Mouse (Mus musculus): Measurements from ENCODE around the gene Rnf150. TPM values are rescaled to one million over a fixed set of nuclear protein-coding genes. Genes with fewer than 3 reads are reported as not detected.

The Rnf150 gene
- polyA plus RNA-seq, 1 experiment, result 1.5 TPM

DNA sequence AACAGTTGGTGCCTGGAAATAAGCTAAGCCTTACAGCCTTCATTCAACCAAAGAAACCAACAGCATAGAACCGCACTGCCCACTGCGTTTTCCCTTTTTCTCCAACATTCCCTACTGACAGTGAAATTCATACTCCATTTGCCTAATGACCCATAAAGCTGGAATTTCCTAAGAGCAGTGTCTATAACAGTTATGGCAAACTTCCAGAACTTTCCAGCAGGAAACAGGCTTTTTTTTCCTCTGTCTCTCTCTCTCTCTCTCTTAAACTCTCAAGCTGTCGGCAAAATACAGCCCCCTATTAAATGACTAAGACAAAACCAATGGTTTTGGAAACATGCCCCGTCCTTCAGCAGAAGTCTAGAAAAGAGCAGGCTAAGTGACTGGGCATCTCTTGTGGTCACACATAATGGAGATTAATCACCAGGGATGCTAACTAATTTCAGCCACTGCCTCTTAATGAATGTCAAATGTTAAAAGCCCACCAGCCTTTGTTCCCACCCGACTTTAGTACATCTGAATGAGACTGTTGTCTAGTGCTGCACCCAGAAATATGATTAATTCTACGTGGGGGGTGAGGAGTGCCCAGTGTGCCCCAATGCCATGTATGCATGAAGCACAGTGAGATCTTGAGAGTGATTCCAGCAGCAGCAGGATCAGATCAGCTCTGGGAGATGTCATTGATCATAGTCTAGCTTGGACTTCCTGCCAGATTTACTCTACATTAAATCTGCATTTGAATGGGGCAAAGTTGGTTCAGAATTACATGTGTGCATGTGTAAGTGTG lies 80.3 kb downstream of the Rnf150 start:
- no peaks in the 10 kb centered on the region for H3K36me3 ChIP-seq (ENCODE audit: control insufficient read depth, insufficient read depth, low read length)
- WGBS, result 88% methylated on average over 6 of the region's 6 CpGs
- no peak for DNase-seq

DNA sequence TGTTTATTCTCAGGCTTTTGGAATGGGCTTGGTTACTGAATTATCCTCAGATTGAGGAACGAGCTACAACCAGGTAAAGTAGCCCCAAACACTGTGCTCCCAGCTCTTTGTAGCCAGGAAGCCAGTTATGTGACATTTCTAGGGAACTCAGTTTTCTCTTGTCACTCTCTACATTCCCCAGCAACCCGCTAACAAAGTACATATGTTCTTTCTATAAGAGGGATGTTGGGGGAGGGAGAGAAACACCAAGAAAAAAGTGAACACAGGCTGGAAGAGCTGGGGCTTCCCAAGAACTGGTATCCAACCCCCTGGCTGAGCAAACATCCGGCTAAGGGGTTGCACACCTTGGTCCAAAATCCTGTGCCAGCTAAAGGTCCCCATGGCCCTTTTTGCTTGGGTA lies 82.7 kb downstream of the Rnf150 start:
- WGBS, result 94% methylated on average over 3 of the region's 3 CpGs
- Histone ChIP-seq H3K4me3 (ENCODE audit: control insufficient read depth, insufficient read depth, low read length) (no peak overlapping the region), H3K36me3 (ENCODE audit: control insufficient read depth, insufficient read depth, low read length) (no peaks in the 10 kb centered on the region), H3K4me1 (replicated peaks; ENCODE audit: control insufficient read depth, insufficient read depth, low read length) (no peaks in the 10 kb centered on the region), H3K27me3 (ENCODE audit: control insufficient read depth, insufficient read depth, low read length) (no peaks in the 10 kb centered on the region), H3K27ac (ENCODE audit: control insufficient read depth, insufficient read depth, low read length) (no peak overlapping the region)
- TF ChIP-seq POLR2A (IDR thresholded peaks at IDR 0.05; ENCODE audit: control insufficient read depth, extremely low read depth, insufficient read depth, low read length, poor library complexity), result no peak
- no peak for TF ChIP-seq CTCF (IDR thresholded peaks at IDR 0.05; ENCODE audit: borderline replicate concordance, control insufficient read depth, extremely low read depth, insufficient read depth, low read length, poor library complexity)
- DNase-seq, result no peak

More for the DNA sequence above, 80.3 kb downstream of the Rnf150 start:
- H3K27me3 ChIP-seq (ENCODE audit: control insufficient read depth, insufficient read depth, low read length), result no peaks in the 10 kb centered on the region
- no peak for TF ChIP-seq CTCF (IDR thresholded peaks at IDR 0.05; ENCODE audit: borderline replicate concordance, control insufficient read depth, extremely low read depth, insufficient read depth, low read length, poor library complexity)
- TF ChIP-seq POLR2A (IDR thresholded peaks at IDR 0.05; ENCODE audit: control insufficient read depth, extremely low read depth, insufficient read depth, low read length, poor library complexity), result no peak
- H3K4me3 ChIP-seq (ENCODE audit: control insufficient read depth, insufficient read depth, low read length), result no peak overlapping the region
- H3K27ac ChIP-seq (ENCODE audit: control insufficient read depth, insufficient read depth, low read length), result no peak overlapping the region
- no peaks in the 10 kb centered on the region for H3K4me1 ChIP-seq (replicated peaks; ENCODE audit: control insufficient read depth, insufficient read depth, low read length)

DNA sequence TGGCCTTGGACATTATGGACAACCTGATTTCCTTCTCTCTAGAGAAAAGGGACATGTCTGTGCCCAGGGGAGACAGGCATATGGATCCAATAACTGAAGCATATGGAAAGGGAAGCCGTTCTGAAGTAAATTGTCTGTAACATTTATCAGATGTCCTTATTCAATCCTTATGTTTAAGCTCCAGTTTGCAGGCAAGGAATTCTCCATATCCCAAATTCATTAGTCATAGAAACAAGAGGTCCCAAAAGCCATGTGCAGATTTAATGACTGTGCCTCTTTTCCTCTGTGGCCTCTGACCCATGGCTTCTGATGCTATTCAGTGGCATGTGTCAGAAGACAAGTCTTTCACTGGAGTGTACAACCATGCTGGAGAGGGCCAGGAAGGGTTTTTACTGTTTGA lies 83.5 kb downstream of the Rnf150 start:
- H3K27ac ChIP-seq (ENCODE audit: control insufficient read depth, insufficient read depth, low read length), result no peak overlapping the region
- no peak for TF ChIP-seq POLR2A (IDR thresholded peaks at IDR 0.05; ENCODE audit: control insufficient read depth, extremely low read depth, insufficient read depth, low read length, poor library complexity)
- H3K4me3 ChIP-seq (ENCODE audit: control insufficient read depth, insufficient read depth, low read length), result no peak overlapping the region
- no peaks in the 10 kb centered on the region for H3K27me3 ChIP-seq (ENCODE audit: control insufficient read depth, insufficient read depth, low read length)
- DNase-seq, result no peak
- WGBS, result 96% methylated on average over 1 of the region's 1 CpGs
- no peaks in the 10 kb centered on the region for H3K36me3 ChIP-seq (ENCODE audit: control insufficient read depth, insufficient read depth, low read length)
- no peaks in the 10 kb centered on the region for H3K4me1 ChIP-seq (replicated peaks; ENCODE audit: control insufficient read depth, insufficient read depth, low read length)

DNA sequence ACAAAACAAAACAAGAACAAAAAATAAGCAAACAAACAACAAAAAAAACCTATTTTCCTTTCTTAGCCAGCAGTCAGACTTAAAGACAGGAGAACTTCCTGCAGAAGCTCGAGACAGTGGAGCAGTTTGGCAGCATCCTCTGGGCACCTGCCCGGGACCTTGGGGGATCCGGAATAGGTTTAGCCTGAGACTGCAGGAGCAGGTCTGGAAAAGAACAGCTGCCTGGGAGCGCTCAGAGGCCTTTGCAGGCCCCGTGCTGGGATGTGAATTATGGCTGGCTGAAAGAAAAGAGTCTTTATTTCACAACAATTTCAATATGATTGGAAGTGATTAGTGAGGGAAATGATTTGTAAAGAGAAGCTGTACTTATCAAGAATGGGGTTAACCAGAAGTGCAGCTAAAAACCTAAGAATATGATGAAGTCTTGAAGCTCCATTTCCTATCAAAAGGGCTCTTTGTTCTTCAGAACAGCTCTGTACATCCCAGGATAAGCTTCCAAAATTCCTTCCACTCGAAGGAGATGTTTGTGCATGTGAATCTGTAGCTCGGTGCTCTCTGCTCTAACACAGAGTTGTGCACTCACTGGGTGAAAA lies 92.1 kb downstream of the Rnf150 start:
- no peak for DNase-seq
- WGBS, result 94% methylated on average over 7 of the region's 7 CpGs
- H3K27me3 ChIP-seq (ENCODE audit: control insufficient read depth, insufficient read depth, low read length), result no peaks in the 10 kb centered on the region
- no peak overlapping the region for H3K4me3 ChIP-seq (ENCODE audit: control insufficient read depth, insufficient read depth, low read length)
- no peaks in the 10 kb centered on the region for H3K4me1 ChIP-seq (replicated peaks; ENCODE audit: control insufficient read depth, insufficient read depth, low read length)
- TF ChIP-seq POLR2A (IDR thresholded peaks at IDR 0.05; ENCODE audit: control insufficient read depth, extremely low read depth, insufficient read depth, low read length, poor library complexity) (no peak), CTCF (IDR thresholded peaks at IDR 0.05; ENCODE audit: borderline replicate concordance, control insufficient read depth, extremely low read depth, insufficient read depth, low read length, poor library complexity) (no peak)
- H3K27ac ChIP-seq (ENCODE audit: control insufficient read depth, insufficient read depth, low read length), result no peak overlapping the region
- H3K36me3 ChIP-seq (ENCODE audit: control insufficient read depth, insufficient read depth, low read length), result no peaks in the 10 kb centered on the region

DNA sequence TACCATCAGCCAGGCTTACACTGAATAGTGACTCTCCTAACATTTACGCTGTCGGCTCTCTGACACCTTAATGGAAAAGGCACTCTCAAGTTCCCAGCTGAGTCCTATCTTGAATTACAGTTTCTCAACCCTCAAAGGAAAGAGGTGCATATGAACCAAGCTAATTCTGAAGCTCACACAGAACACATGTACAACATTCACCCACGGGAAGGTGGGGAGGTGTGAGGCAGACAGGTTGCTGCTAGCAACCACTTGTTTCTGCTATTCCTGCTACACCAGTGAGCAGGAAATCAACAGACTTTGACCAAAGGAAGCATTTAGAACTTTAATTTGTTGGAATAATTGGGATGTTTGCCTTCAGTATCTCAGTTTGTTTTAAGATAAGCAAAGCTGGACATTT lies 96.3 kb downstream of the Rnf150 start:
- H3K27ac ChIP-seq (ENCODE audit: control insufficient read depth, insufficient read depth, low read length), result no peak overlapping the region
- H3K4me3 ChIP-seq (ENCODE audit: control insufficient read depth, insufficient read depth, low read length), result no peak overlapping the region
- WGBS, result 88% methylated on average over 3 of the region's 3 CpGs
- H3K4me1 ChIP-seq (replicated peaks; ENCODE audit: control insufficient read depth, insufficient read depth, low read length), result no peaks in the 10 kb centered on the region
- no peak for TF ChIP-seq CTCF (IDR thresholded peaks at IDR 0.05; ENCODE audit: borderline replicate concordance, control insufficient read depth, extremely low read depth, insufficient read depth, low read length, poor library complexity)
- TF ChIP-seq POLR2A (IDR thresholded peaks at IDR 0.05; ENCODE audit: control insufficient read depth, extremely low read depth, insufficient read depth, low read length, poor library complexity), result no peak
- H3K36me3 ChIP-seq (ENCODE audit: control insufficient read depth, insufficient read depth, low read length), result no peaks in the 10 kb centered on the region
- H3K27me3 ChIP-seq (ENCODE audit: control insufficient read depth, insufficient read depth, low read length), result no peaks in the 10 kb centered on the region
- no peak for DNase-seq

DNA sequence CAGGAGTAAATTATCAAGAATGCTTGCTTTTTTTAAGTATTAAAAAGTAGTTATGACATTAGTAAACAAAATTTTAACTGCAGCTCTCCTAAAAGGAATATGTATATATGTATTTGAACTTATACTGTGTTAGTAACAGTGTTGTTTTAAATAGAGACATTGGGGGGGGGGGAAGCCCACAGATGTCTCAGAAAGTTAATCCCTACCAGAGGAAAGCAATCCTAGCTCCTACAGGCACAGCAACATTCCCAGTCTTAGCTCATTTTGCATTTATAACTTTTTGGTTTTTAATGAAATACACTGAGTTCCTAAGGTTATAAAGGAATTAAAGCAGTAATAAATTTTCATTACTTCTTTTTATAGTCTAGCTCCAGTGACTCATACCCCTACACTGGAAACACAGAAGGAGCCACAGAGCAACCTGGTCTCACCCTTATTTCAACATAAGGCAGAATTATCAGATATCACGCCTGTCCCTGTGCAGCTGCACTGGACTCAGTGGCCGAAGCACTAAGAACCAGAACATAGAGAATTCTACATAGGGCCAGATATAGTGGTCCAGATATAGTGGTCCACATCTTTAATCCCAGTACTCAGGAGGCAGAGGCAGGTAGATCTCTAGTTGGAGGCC lies 96.9 kb downstream of the Rnf150 start:
- Histone ChIP-seq H3K27me3 (ENCODE audit: control insufficient read depth, insufficient read depth, low read length) (no peaks in the 10 kb centered on the region), H3K27ac (ENCODE audit: control insufficient read depth, insufficient read depth, low read length) (no peak overlapping the region), H3K4me3 (ENCODE audit: control insufficient read depth, insufficient read depth, low read length) (no peak overlapping the region), H3K4me1 (replicated peaks; ENCODE audit: control insufficient read depth, insufficient read depth, low read length) (no peaks in the 10 kb centered on the region), H3K36me3 (ENCODE audit: control insufficient read depth, insufficient read depth, low read length) (no peaks in the 10 kb centered on the region)
- TF ChIP-seq CTCF (IDR thresholded peaks at IDR 0.05; ENCODE audit: borderline replicate concordance, control insufficient read depth, extremely low read depth, insufficient read depth, low read length, poor library complexity), result no peak
- TF ChIP-seq POLR2A (IDR thresholded peaks at IDR 0.05; ENCODE audit: control insufficient read depth, extremely low read depth, insufficient read depth, low read length, poor library complexity), result no peak
- 97% methylated on average over 2 of the region's 2 CpGs for WGBS
- no peak for DNase-seq
